Mouse (Mus musculus) T-cell, adult 2 months (primary cell): ENCODE data around the gene Tbc1d1.

Source experiments
- DNase-seq: peaks from one replicate; pipeline ENCODE4 v3.0.0; 2022; ENCODE audit warnings: low spot score

Gene Tbc1d1

DNA sequence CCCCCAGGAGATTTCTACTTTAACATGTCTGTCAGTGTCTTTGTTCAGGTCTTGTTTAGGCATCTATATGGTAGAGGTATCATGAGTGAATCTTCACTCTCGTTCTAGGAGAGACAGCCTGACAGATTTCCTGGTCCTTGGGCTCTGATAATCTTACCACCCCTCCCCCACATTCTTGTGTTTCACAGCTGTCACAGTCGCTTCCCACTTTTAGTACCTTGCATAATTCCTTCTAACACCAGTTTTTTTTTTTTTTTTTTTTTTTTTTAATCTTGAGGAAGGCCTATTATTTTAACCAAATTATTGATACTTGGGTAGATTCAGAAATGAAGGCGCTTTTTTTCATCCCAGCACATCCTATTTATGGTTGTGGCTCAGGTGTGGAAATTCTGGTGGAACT lies 81.6 kb downstream of the Tbc1d1 start:
- no peak for DNase-seq

DNA sequence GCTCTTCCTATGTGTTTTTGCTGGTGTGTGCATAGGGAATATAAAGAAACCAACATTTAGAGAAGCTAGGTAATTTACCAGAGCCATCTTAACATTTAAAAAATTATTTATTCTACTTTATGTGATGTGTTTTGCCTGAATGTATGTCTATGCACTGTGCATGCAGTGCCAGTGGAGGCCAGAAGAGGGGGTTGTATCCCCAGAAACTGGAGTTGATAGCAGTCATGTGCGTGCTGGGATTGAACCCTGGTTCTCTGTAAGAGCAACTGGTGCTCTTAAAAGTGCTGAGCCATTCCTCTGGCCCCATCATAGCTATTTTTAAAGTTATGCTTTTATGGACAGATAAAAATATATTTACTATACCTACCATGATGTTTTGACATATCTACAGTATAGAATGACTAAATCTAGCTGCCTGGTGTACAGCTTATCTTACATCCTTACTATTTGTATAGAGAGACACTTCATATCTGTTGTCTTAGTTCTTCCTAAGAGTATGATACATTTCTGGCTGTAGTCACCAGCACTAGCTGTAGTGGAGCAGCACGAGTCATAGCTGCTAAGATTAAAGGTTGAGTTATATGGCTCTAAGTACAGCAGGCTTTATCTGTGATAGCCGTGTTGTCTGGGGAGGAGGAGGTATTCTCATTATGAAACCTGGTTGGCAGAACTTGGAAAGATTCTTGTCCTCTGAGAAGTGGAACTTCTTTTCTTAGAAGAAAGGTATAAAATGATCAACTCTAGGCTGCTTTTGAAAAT lies 83.0 kb downstream of the Tbc1d1 start:
- no peak for DNase-seq

DNA sequence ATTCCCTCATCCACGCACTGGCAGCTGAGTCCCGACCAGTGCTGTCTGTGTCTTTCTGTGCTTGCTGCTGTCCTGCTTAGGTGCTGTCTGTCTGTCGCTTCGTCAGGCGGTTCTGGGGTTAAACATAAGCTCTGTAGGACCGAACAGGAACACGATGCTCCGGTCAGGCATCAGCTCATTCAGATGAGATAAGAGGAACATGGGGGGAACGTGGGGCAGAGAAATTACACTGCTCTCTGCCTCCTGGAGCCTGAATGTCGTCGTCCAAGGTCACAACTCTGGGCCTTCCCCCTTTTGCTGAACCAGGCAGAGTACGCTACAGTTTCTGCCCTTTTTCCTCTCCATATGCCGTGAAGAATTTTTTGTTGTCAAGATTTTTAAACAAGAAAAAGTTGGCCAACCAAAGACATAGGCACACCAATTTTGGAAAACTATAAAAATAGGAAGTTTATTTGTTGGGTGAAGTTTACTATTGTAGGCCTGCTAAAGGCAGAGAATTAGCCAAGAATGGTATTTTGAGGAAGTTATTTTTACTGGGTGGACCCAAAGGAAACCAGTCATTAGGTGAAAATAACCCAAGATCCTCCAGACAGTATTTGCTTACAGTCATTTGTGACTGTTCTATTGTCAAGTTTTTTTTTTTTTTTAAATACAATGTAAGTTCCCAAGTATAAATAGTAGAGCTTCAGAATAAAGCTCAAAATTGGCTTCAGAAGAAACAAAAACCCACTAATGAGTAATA lies 85.0 kb downstream of the Tbc1d1 start:
- no peak for DNase-seq

DNA sequence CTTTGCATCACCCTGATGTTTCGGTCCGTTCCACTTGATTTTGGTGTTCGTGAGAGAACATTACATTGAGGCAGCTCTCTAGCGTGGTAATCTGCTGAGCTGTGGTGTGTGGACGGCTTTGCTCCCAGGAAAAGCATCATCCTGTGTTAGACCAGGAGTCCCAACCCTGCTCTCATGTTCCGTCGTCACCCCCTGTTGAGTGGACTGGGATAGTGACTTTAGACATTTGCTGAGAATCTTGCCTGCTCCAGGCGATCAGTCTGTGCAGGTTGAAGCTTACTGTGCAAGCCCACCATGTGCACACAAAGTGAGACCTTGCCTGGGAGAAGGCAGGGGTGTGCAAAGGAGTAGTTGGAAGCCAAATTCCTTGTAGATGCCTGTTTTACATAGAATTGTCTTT lies 85.8 kb downstream of the Tbc1d1 start:
- DNase-seq = no peak

DNA sequence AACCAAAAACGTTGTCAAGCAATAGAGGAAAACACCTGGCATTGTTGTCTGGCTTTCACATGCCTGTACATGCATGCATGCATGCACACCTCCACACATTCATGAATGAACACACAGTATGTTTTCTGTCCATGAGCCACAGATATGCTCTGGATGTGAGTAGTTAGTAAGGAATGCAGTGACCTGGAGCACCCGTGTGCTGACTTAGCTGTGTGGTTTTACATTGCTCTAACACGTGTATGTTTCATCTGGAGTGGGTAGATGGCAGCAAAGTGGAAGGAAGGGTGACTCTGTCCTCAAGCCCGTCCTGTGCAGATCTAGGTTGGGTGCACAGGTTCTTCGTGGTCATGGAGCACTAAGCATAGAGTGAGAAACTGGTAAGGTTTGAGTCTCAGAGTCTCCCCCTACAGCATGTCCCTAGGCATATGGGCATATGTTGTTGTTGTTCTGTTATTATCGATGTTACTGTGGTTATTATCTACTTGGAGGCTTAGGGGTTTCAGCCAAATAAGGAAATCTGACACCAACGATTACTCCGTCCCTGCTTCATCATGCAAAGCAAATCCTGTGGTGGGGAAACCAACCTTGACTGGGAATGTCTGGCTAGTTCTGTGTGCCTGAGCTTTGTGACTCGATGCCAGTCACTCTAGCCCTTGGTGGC lies 86.8 kb downstream of the Tbc1d1 start:
- no peak for DNase-seq

DNA sequence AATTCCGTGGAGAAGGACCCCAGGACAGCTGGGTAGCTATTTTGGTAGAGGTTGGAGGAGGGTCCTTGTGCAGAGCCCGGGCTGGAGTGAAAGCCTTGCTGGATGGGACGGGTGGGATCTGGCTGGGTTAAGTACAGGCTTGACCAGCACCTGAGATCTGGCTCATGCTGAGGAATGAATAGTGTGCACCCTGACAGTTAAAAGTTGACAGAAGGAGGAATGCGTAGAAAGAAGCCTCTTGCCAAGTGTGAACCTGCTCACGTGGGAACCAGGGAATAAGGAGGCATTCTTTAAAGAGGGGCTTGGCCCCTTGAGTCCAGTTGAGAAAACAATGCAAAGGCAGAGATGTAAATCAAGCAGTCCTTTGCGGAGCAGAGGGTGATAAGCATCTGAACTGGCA lies 87.6 kb downstream of the Tbc1d1 start:
- no peak for DNase-seq

DNA sequence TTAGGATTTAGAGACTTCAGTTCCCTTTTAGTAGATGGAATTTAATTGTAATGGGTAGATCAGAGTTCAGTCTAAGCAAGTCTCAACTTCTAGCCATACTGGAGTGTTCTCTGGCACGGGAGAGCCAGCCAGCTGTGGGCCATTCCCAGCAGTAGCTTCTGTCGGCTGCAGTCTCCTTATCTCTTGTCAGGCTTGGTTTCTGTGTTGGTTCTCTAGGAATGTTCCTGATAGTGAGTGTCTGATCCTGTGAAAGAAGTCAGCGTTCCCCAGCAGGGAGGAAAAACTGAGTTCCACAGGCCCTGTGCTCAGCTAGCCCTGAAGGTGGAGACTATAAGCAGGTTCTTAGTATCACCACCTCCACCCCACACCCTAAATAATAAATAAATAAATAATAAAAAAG lies 88.2 kb downstream of the Tbc1d1 start:
- DNase-seq = no peak

DNA sequence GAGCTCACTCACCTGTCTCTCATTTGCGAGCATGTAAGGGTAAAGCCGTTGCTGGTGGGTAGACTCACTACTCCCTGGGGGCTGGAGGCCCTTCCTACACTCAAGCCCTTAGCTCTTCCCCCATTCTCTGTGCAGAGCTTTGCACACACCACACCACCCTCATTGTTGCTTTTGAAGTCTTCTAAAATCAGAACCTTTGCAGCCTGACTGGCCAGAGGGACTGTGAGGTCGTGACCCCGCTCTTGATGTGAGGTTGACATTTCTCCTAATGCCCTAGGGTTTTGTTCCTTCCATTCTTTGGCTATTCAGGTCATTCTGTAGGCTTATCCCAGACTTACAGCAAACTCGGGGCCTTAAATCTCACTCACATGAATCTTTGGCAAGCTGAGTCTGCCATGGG lies 88.6 kb downstream of the Tbc1d1 start:
- no peak for DNase-seq

DNA sequence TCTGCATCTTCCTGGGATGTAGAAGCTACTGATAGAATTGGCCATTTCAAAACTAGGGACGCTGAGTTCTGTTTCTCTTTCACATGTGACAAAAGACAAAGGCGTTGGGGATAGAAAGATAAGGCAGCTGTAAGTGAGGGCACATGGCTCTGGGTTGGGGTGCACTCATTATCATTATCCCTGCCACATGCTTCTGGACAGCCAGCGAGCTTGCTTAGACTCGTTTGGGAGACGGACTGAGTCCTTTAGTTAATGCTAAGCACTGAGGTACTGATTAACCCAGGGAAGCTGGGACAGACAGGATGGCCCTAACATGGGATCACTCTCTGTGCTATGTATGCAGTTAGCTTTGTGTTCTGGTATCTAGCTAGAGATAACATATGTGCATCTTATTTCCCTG lies 95.3 kb downstream of the Tbc1d1 start:
- no peak for DNase-seq

DNA sequence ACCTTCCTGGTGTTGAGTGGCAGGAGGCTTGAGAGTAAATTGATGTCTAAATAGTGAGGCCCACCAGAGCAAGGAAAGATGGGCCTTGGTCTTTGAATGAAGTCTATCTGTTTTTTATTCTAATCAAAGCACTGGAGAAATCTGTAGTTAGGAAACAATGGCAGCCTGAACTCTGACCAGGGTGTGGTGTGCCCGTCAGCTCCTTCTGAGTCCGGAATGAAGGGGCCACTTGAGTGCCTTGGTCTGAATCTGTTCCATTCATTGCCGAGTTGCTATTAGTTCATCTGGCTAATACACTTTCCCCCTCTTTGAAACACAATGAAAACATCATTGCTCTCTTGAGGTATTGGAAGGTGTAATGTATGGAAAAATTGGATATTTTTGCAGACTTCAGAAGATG lies 98.2 kb downstream of the Tbc1d1 start:
- DNase-seq = no peak

DNA sequence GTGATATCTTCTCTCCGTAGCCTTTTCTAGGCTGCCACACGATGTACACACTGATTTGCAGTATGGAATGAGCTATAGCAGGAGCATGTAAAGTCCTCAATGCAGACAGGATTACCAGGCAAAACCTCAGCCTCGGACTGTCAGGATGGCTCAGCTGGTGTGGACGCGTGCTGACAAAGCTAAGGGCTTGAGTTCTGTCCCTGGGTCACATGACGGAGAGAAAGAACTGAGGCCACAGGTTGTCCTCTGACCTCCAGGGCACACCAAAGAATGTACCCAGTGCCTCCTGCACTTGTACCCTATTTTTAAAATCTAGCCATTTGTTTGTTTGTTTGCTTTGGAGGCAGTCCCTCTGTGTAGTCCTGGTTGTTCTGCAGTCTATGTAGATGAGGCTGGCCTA lies 98.9 kb downstream of the Tbc1d1 start:
- DNase-seq = no peak

DNA sequence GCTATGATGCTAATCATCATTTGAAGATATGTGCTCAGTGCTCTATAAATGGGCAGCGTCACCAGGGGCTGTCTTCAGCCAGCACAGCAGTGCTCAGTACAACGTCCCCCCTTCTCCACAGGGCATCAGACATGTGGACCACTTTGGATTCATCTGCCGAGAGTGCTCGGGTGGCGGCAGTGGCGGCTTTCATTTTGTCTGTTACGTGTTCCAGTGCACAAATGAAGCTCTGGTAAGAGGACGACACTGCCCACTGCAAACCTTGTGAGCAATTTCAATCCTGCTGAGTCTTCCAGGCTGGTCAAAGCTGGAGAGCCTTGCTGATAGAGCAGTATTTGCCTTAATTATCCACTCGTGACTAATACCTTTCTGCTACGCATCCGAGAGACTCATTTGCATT lies 107.2 kb downstream of the Tbc1d1 start:
- no peak for DNase-seq

DNA sequence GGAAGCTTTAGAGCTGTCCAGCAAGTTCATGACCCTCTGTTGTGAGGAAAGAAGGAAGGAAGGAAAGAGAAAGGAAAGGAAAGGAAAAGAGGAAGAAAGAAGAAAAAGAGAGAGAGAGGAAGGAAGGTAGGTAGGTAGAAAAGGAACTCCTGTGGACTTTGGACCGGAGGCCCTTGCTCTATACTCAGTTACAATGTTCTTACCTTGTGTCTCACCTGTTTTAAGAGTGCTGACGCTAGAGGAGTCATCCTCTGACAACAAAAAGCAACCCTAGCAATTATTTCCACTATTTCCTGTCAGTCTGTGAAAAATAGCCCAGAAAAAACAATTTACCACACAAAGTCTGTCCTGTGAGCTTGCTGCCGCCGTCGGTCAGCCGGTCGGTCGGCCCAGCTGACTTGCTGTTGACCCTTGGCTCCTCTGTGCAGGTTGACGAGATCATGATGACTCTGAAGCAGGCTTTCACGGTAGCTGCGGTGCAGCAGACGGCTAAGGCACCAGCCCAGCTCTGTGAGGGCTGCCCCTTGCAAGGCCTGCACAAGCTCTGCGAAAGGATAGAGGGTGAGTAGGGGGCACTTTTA lies 107.9 kb downstream of the Tbc1d1 start:
- no peak for DNase-seq

DNA sequence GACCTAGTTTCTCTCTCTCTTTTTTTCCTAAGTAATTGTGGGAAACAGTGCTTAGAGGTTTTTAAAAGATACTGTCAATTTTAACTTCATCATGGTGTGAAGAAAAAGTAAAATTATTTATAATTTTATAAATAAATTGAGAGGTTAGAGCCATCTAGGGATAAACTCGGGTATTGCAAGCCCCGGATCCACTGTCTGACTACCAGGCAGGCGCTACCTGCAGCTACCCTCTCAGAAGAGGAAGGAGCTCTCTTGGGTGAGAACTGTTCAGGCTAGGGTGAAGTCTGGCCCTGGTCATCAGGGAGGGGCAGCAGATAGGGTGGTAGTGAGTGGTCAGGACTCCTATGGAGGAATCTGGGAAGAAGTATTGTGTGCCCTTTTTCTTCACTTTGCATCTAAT lies 109.0 kb downstream of the Tbc1d1 start:
- peak; percentile 27 for DNase-seq

DNA sequence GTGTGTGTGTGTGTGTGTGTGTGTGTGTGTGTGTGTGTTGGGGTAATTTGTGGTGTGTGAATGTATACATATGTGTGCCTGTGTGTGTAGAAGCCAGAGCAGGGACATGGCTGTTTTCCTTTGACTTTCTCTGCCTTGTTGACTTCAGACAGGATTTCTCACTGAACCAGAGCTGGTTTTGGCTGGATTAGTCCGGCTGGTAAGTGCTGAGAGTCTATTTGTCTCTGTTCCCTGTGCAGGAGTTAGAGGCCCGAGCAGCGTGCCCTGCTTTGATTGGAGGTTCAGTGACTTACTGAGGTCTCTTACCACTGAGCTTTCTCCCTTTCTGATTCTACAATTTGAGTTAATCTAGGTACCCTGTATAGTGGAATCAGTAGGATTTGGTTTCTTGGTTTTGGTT lies 109.8 kb downstream of the Tbc1d1 start:
- DNase-seq = no peak

DNA sequence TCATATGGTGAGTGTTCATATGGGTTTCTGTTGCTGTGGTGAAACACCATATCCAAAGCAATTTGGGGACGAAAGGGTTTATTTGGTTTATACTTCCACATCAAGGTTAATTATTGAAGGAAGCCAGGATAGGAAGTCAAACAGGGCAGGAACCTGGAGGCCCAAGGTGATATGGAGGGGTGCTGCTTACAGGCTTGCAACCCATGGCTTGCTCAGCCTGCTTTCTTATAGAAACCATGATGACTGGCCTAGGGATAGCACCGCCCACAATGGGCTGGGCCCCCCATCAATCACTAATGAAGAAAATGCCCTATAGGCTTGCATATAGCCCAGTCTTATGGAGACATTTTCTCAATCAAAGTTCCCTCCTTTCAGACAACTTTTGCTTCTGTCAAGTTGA lies 110.4 kb downstream of the Tbc1d1 start:
- no peak for DNase-seq

DNA sequence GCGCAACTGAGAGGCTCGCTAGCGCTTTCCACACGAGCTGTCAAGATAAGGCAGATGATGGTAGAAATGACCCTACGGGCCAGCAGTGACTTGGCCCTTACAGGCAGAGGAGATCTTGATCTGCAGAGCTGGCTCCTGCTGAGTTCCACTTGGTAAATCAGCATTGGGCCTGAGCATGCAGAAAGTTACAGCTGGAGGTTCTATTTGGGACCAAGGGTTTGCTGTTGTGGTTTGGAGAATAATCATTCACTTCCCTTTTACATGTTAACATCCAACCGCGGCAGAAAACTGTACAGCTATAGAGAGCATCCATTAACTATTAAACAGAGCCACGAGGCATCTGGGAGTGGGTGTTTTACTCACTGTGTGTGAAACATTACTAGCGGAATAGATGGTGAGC lies 111.2 kb downstream of the Tbc1d1 start:
- DNase-seq = no peak

DNA sequence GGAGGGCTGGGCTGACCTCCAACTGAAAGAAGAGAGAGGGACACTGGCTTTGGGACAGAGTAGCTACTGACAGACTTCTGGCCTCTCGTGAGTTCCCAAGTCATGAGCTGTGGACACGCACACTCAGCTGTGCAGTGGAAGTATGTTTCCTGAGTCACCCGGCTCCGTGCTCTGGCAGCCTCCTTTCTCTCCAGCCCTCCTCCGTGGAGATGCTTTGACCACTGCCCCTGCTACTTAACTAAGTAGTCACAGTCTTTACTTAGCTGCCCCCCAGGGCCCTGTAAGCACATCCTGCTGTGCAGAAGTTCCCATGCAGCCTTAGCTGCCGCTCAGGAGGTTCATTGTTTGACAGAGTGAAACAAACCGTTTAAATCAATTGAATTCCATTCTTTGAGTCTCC lies 113.6 kb downstream of the Tbc1d1 start:
- DNase-seq = no peak

DNA sequence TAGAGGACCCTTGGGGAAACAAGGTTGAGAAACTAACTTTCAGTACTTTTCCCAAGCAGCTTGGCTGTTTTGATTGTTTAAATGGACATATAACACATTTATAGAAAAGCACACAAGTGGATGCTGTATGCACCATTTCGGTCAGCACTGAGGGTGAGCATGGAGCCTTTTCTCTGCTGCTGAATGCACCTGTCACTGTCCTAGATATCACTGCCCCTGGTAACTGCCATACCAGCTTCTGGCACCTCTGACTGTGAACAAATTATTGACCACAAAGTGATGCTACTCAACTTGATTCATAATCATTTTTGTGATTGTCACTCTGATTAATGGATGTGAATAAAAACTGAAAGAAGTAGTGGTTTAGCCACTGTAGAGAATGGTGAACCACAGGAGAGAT lies 117.4 kb downstream of the Tbc1d1 start:
- no peak for DNase-seq

DNA sequence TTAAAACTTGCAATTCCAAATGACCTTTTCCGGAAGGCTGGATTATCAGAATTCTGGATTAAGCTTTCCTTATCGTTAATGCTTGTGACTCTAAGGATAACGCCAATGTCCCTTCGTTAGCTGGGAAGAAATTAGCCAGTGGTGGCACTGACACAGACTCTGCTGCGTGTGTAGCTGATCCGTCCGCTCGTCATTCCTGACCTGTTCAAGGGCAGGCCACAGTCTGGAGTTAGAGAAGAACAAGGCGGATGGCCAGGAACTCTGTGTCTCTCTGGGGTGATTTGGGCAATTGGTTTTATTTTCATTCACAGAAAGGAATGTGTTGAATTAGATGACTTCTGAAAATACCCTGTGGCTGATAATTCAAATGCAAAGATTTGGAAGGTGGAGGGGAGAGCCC lies 118.2 kb downstream of the Tbc1d1 start:
- no peak for DNase-seq

DNA sequence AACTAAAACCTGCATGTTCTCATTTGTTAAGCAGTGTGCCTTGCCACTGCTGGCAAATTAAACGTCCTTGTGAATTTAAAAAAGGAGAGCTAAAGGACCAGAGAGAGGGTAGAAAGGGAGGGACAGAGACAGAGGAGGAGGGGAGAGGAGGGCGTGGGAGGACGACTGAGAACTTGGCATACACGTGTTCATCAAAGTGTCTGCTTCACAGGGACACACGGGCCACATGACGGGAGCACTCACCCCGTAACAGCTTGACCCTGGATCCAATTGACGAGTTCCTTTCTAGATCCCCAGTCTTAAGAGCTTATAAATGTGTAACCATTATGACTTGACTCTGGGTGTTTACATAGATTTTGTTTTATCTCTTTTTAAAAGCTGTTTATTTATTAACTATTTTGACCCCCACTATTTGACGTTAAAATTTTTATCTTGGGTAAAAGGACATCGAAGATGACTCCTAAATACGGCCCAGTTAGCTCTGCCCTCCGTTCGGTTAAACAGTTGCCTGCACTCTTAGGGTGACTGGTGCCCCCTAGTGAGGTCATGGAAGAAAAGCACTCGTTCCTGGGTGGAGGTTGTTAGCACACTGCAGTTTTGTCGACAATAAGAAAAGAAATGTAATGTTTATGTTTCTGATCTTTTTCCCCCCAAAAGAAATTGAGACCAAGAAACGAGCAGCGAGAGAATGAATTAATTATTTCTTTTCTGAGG lies 118.8 kb downstream of the Tbc1d1 start:
- peak; percentile 24 for DNase-seq

DNA sequence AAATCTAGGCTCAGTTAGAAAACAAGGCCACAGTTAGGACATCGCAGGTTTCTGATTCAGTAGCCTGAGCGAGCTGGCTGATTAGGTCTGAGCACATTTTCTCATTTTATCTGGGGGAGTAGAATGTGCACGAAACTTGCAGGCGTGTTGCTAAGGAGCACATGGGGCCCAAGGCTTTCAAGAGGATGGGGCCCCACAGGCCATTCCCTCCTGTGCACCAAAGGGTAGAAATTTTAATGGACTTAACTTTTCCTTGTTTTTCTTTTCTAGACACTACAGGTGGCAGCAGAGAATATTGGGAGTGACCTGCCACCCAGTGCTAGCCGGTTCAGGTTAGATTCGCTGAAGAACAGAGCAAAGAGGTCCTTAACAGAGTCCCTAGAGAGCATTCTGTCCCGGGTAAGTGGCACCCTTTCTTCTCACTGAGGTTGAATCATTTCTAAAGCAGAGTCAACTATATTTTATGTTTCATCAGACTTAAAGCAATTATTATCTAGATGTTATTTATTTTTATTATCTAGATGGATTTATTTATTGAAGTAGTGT lies 121.6 kb downstream of the Tbc1d1 start:
- no peak for DNase-seq
